Mouse (Mus musculus): Measurements from ENCODE around the gene Sgms2.

- no peak for TF ChIP-seq CTCF (IDR thresholded peaks at IDR 0.05; ENCODE audit: low read depth)
- TF ChIP-seq EP300 (optimal IDR thresholded peaks at IDR 0.05): no peak
Measured at GRCm38 (mm10) chr3:131299078-131299477, 192.1 kb downstream of the Sgms2 start.
